Mouse (Mus musculus): ENCODE results near the gene Slc39a9.

GRCm38 (mm10) chr12:80598756-80599155, 44.9 kb upstream of the Slc39a9 start:
- no peak for TF ChIP-seq CTCF (IDR thresholded peaks at IDR 0.05; ENCODE audit: control insufficient read depth, insufficient read depth, low read length)
- no peak for TF ChIP-seq POLR2A (IDR thresholded peaks at IDR 0.05; ENCODE audit: borderline replicate concordance, control insufficient read depth, low read depth, low read length)

Data from bone marrow, adult 2 months (tissue).